In the genomic region with DNA sequence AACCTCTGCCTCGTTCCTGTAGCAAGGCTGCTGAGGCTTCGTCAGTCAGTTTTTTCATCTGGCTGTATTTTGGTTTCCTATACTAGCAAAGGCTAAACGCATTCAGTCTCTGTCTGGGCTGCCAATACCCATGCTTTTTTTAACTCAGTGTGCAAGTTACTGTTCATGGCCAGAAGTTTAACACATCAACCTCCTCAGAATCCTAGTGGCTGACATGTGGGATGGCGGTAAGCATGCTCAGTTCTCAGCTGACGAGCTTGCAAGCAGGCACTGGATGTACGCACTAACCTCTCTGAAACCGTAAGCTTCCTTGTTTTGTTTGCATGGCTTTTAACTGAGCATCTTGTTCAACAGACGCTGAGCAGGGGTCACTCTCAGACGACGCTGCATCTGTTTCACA, we compare ENCODE assay signal across 25 mouse cellular contexts.
DNase-seq lines count a peak whose midpoint lies in the region; ATAC-seq lines count a peak whose summit lies in the region.
"Had no signal": no experiment of that assay in that cellular context is flagged by ENCODE, and none has a peak within 500 bp of the region (broad histone marks: within the 10 kb centered on the region; RNA-seq: fewer than 3 reads in every experiment).

No protein-coding gene starts in this region.

- ATAC-seq in frontal cortex, adult (ENCODE audit: low TSS enrichment) = peak; percentile 96
- ATAC-seq: activated CD4-positive, CD25-positive, alpha-beta regulatory T cell, adult 4 months; forebrain, embryonic 15.5 days; inflammation-experienced regulatory T-cells, adult 6 months; lung, postnatal 0 days had no signal

- intact Hi-C loops in left cerebral cortex, postnatal 10 days (cut with DNase I) = no loop called here

- no peak for DNase-seq in frontal cortex, postnatal 10 days (ENCODE audit: low spot score in 2 of 2)
- DNase-seq in left cerebral cortex, adult 11 months (ENCODE audit: low spot score) = peak; percentile 40
- no peak for DNase-seq in left cerebral cortex, postnatal 10 days (ENCODE audit: extremely low spot score in 1 of 2, low spot score in 2 of 2)
- DNase-seq in left cerebral cortex, adult 9 months (ENCODE audit: low spot score in 2 of 2) = peak; percentile 25 to 51
- peak; percentile 81 for DNase-seq in telencephalon, adult 2 months (ENCODE audit: low read depth, low spot score)
- DNase-seq in spleen, postnatal 36 days (ENCODE audit: low spot score in 2 of 2) = no peak
- DNase-seq: adrenal gland, adult 2 months; adrenal gland, postnatal 36 days; cerebellum, adult 9-10 months; embryo, embryonic 11 days; gastrocnemius, adult 2 months; gastrocnemius, postnatal 36 days; heart, adult 2 months; heart, postnatal 10 days; kidney, adult 11 months; kidney, postnatal 14 days; liver, embryonic 13.5 days; lung, adult 18-20 months; lung, postnatal 4 days; thymus, postnatal 14 days had no signal

Comparison
In these comparisons a context has a peak if more than half of its experiments do, and no peak if none do; other contexts are left out.
1. DNase-seq: peak in left cerebral cortex, adult 11 months (single experiment), left cerebral cortex, adult 9 months (2 of 2) and telencephalon, adult 2 months (single experiment); none in frontal cortex, postnatal 10 days (0 of 2), left cerebral cortex, postnatal 10 days (0 of 2) and spleen, postnatal 36 days (0 of 2).